Mouse (Mus musculus) c-Kit-positive CD71-negative TER-119-negative erythroid progenitor cells, embryonic 14.5 days (primary cell): ENCODE measurements around the gene Smc6.

Experiments used
- DNase-seq: peaks from one replicate; pipeline ENCODE4 v3.0.0-alpha.2; 2013; ENCODE audit warnings: low read depth

The Smc6 gene

GRCm38 (mm10) chr12:11286382-11286781 lies 20.7 kb downstream of the Smc6 start:
- no peak for DNase-seq

- DNase-seq = no peak
These were observed 35.2 kb downstream of the Smc6 start for GRCm38 (mm10) chr12:11300858-11301257.

- DNase-seq = no peak
These were observed 41.3 kb downstream of the Smc6 start for GRCm38 (mm10) chr12:11306753-11307645.

GRCm38 (mm10) chr12:11311106-11311505 lies 45.4 kb downstream of the Smc6 start:
- DNase-seq = no peak

GRCm38 (mm10) chr12:11313840-11314239 lies 48.2 kb downstream of the Smc6 start:
- no peak for DNase-seq

- DNase-seq = no peak
These were observed 52.0 kb downstream of the Smc6 start for GRCm38 (mm10) chr12:11317671-11318070.

- no peak for DNase-seq
These were observed 58.8 kb downstream of the Smc6 start for GRCm38 (mm10) chr12:11324480-11324879.

GRCm38 (mm10) chr12:11326483-11326882 lies 60.8 kb downstream of the Smc6 start:
- no peak for DNase-seq

GRCm38 (mm10) chr12:11336845-11337244 lies 71.2 kb downstream of the Smc6 start:
- DNase-seq = peak; percentile 29

GRCm38 (mm10) chr12:11338251-11338650 lies 72.6 kb downstream of the Smc6 start:
- DNase-seq = no peak

- no peak for DNase-seq
These were observed 76.4 kb downstream of the Smc6 start for GRCm38 (mm10) chr12:11342020-11342600.

- no peak for DNase-seq
These were observed 80.3 kb downstream of the Smc6 start for GRCm38 (mm10) chr12:11345963-11346362.

- no peak for DNase-seq
These were observed 82.7 kb downstream of the Smc6 start for GRCm38 (mm10) chr12:11348423-11348822.

GRCm38 (mm10) chr12:11349870-11350269 lies 84.2 kb downstream of the Smc6 start:
- no peak for DNase-seq

GRCm38 (mm10) chr12:11350895-11351294 lies 85.2 kb downstream of the Smc6 start:
- DNase-seq = peak; percentile 50

- DNase-seq = no peak
These were observed 96.7 kb downstream of the Smc6 start for GRCm38 (mm10) chr12:11362435-11362834.

GRCm38 (mm10) chr12:11364870-11365269 lies 99.2 kb downstream of the Smc6 start:
- no peak for DNase-seq

- DNase-seq = no peak
These were observed 101.5 kb downstream of the Smc6 start for GRCm38 (mm10) chr12:11367099-11367765.
